Comparison of ENCODE assay signal across 21 mouse cellular contexts in genomic region chr11:17453530-17453929, GRCm38 (mm10).
A peak's percentile ranks its signal among the peaks of the same experiment; 100 is the strongest.
DNase-seq lines count a peak whose midpoint lies in the region; ATAC-seq and TF ChIP-seq lines count a peak whose summit lies in the region.
"Had no signal": no experiment of that assay in that cellular context is flagged by ENCODE, and none has a peak within 500 bp of the region (broad histone marks: within the 10 kb centered on the region; RNA-seq: fewer than 3 reads in every experiment).

No protein-coding gene starts in this region.

- TF ChIP-seq POLR2A in CH12.LX (IDR thresholded peaks at IDR 0.05; ENCODE audit: low read depth, low read length): no peak

- no peak overlapping the region for H3K4me3 ChIP-seq in kidney, embryonic 15.5 days (replicated peaks)
- H3K4me3 ChIP-seq in CH12.LX (replicated peaks in 1 of 3; ENCODE audit: low read depth in 2 of 3, low read length in 2 of 3, poor library complexity in 1 of 3): no peak overlapping the region
- H3K4me3 ChIP-seq: embryonic facial prominence, embryonic 15.5 days; erythroblast, embryonic 14.5 days; forebrain, embryonic 10.5 days; gastrocnemius, adult 2 months; heart, embryonic 12.5 days; hindbrain, embryonic 10.5 days; hindbrain, embryonic 15.5 days had no signal

- H3K79me2 ChIP-seq in CH12.LX (replicated peaks; ENCODE audit: control insufficient read depth, extremely low read depth, insufficient read depth, poor library complexity, severe bottlenecking): no peaks in the 10 kb centered on the region

- H3K4me2 ChIP-seq in kidney, embryonic 15.5 days: no peak overlapping the region
- H3K4me2 ChIP-seq in CH12.LX (ENCODE audit: insufficient read depth, low read depth, poor library complexity, severe bottlenecking): no peak overlapping the region
- H3K4me2 ChIP-seq: embryonic facial prominence, embryonic 15.5 days; heart, embryonic 12.5 days; hindbrain, embryonic 15.5 days had no signal

- 21% methylated on average over 9 of the region's 9 CpGs for WGBS in kidney, embryonic 15.5 days

- no peak for TF ChIP-seq CTCF in CH12.LX (conservative IDR thresholded peaks at IDR 0.05 in 1 of 2, IDR thresholded peaks at IDR 0.05 in 1 of 2; ENCODE audit: low read depth in 2 of 2, low read length in 2 of 2)

- TF ChIP-seq EP300 in CH12.LX (IDR thresholded peaks at IDR 0.05; ENCODE audit: low read length): no peak

- no peaks in the 10 kb centered on the region for H3K27me3 ChIP-seq in kidney, embryonic 15.5 days
- no peaks in the 10 kb centered on the region for H3K27me3 ChIP-seq in CH12.LX (replicated peaks)
- H3K27me3 ChIP-seq: embryonic facial prominence, embryonic 15.5 days; heart, embryonic 12.5 days; hindbrain, embryonic 15.5 days had no signal

- in situ Hi-C loops in CH12.LX (cut with MboI; ENCODE audit: low pct_ligation_motif_present, low pct_unique_long_range_greater_than_20kb, low sequenced_read_pairs): loop anchor here (25.0 kb wide), 1 partner anchor 334 kb away; no protein-coding TSS in a partner anchor

- H3K36me3 ChIP-seq in kidney, embryonic 15.5 days: no peaks in the 10 kb centered on the region
- no peaks in the 10 kb centered on the region for H3K36me3 ChIP-seq in CH12.LX (replicated peaks in 1 of 2; ENCODE audit: control insufficient read depth in 1 of 2, insufficient read depth in 1 of 2, low read length in 1 of 2)
- H3K36me3 ChIP-seq: embryonic facial prominence, embryonic 15.5 days; forebrain, embryonic 10.5 days; heart, embryonic 12.5 days; hindbrain, embryonic 10.5 days; hindbrain, embryonic 15.5 days had no signal

- ATAC-seq in kidney, embryonic 15.5 days (replicated peaks; ENCODE audit: low FRiP score): peak; percentile 49
- ATAC-seq: forebrain, embryonic 14.5 days; inflammation-experienced regulatory T-cells, adult 6 months; intestine, postnatal 0 days; Patski had no signal

- dilution Hi-C loops in CH12.LX (cut with MboI; ENCODE audit: extremely low pct_ligation_motif_present, extremely low pct_unique_long_range_greater_than_20kb, low sequenced_read_pairs): no loop called here

- H3K9me3 ChIP-seq in kidney, embryonic 15.5 days (replicated peaks): no peaks in the 10 kb centered on the region
- H3K9me3 ChIP-seq in CH12.LX (replicated peaks; ENCODE audit: low read length): no peaks in the 10 kb centered on the region
- H3K9me3 ChIP-seq: embryonic facial prominence, embryonic 15.5 days; forebrain, embryonic 10.5 days; heart, embryonic 12.5 days; hindbrain, embryonic 10.5 days; hindbrain, embryonic 15.5 days had no signal

- no peak overlapping the region for H3K9ac ChIP-seq in kidney, embryonic 15.5 days
- H3K9ac ChIP-seq in CH12.LX (ENCODE audit: insufficient read depth, low read depth): no peak overlapping the region
- H3K9ac ChIP-seq: embryonic facial prominence, embryonic 15.5 days; heart, embryonic 12.5 days; hindbrain, embryonic 15.5 days had no signal

- no peak for TF ChIP-seq RAD21 in CH12.LX (IDR thresholded peaks at IDR 0.05; ENCODE audit: low read depth, low read length)

- peaks cover 32% of the 10 kb centered on the region for H3K4me1 ChIP-seq in kidney, embryonic 15.5 days
- peaks cover 0 to 9% of the 10 kb centered on the region in 2 experiments; a peak in 2 of 4 replicates for H3K4me1 ChIP-seq in CH12.LX (ENCODE audit: control insufficient read depth in 1 of 2, insufficient read depth in 2 of 2)
- H3K4me1 ChIP-seq: embryonic facial prominence, embryonic 15.5 days; heart, embryonic 12.5 days; hindbrain, embryonic 10.5 days had no signal

- peak overlapping the region; percentile 48 for H3K27ac ChIP-seq in kidney, embryonic 15.5 days
- H3K27ac ChIP-seq in CH12.LX (ENCODE audit: insufficient read depth, low read depth): no peak overlapping the region
- H3K27ac ChIP-seq: embryonic facial prominence, embryonic 15.5 days; forebrain, embryonic 10.5 days; gastrocnemius, adult 2 months; hindbrain, embryonic 10.5 days; hindbrain, embryonic 15.5 days had no signal

- peak; percentile 15 to 54 for DNase-seq in adrenal gland, adult (ENCODE audit: inconsistent age in 2 of 2, low spot score in 1 of 2)
- DNase-seq in adrenal gland, postnatal 25 days: no peak
- peak; percentile 5 for DNase-seq in cerebellum, adult 9-11 months
- DNase-seq in cerebellum, postnatal 25 days: no peak
- no peak for DNase-seq in kidney, postnatal 14 days
- no peak for DNase-seq in CH12.LX (ENCODE audit: extremely low read depth)
- no peak for DNase-seq in spleen, adult 18-20 months
- DNase-seq: cerebellum, postnatal 36 days; gastrocnemius, adult 2 months; gastrocnemius, postnatal 25 days had no signal

TF ChIP-seq in CH12.LX, 34 proteins besides CTCF, POLR2A, EP300 and RAD21:
- TF ChIP-seq TBP (conservative IDR thresholded peaks at IDR 0.05; ENCODE audit: low read depth, low read length) (no peak), PAX5 (IDR thresholded peaks at IDR 0.05; ENCODE audit: low read length) (no peak), BHLHE40 (IDR thresholded peaks at IDR 0.05; ENCODE audit: low read depth, low read length) (peak; percentile 33)

Comparison
In these comparisons a context has a peak if more than half of its experiments do, and no peak if none do; other contexts are left out.
1. DNase-seq: peak in adrenal gland, adult (2 of 2) and cerebellum, adult 9-11 months (single experiment); none in adrenal gland, postnatal 25 days (single experiment), cerebellum, postnatal 25 days (0 of 2), kidney, postnatal 14 days (single experiment), CH12.LX (single experiment) and spleen, adult 18-20 months (0 of 2).